Mouse (Mus musculus) thymus, adult 2 months (tissue): ENCODE data around the gene Ston2. TPM values are rescaled to one million over a fixed set of nuclear protein-coding genes. Genes with fewer than 3 reads are reported as not detected.

ENCODE experiments used
- DNase-seq: peaks from one replicate; pipeline ENCODE4 v3.0.0; 2021
- H3K27ac ChIP-seq: fragments of 200-500 bp; 2 replicates; pipeline ENCODE4 v1.5.1; 2012; ENCODE audit warnings: low read length, control low read depth; ENCODE audit not compliant: control insufficient read depth, insufficient read depth
- H3K27me3 ChIP-seq: fragments of 200-500 bp; 2 replicates; pipeline ENCODE4 v1.6.1; 2012; ENCODE audit warnings: mild to moderate bottlenecking, low read length, moderate library complexity, mixed read lengths; ENCODE audit not compliant: control insufficient read depth, insufficient read depth
- H3K36me3 ChIP-seq: fragments of 200-500 bp; 2 replicates; pipeline ENCODE4 v1.6.1; 2012; ENCODE audit warnings: mild to moderate bottlenecking, low read length, moderate library complexity; ENCODE audit not compliant: control insufficient read depth, insufficient read depth
- H3K4me1 ChIP-seq: fragments of 200-500 bp; replicated peaks from 2 replicates; pipeline ENCODE4 v1.6.1; 2012; ENCODE audit warnings: low read length; ENCODE audit not compliant: control insufficient read depth, insufficient read depth
- H3K4me3 ChIP-seq: fragments of 200-500 bp; 2 replicates; pipeline ENCODE4 v1.5.1; 2012; ENCODE audit warnings: mild to moderate bottlenecking, low read length, control low read depth, moderate library complexity; ENCODE audit not compliant: control insufficient read depth, insufficient read depth
- CTCF ChIP-seq: fragments of 200-500 bp; IDR thresholded peaks from 2 replicates; pipeline ENCODE4 v1.5.1; 2012; ENCODE audit warnings: mild to moderate bottlenecking, control low read depth, low read length, moderate library complexity, borderline replicate concordance; ENCODE audit not compliant: control insufficient read depth, poor library complexity, insufficient read depth; ENCODE audit errors: extremely low read depth
- POLR2A ChIP-seq: fragments of 200-500 bp; IDR thresholded peaks from 2 replicates; pipeline ENCODE4 v1.6.1; 2012; ENCODE audit warnings: mild to moderate bottlenecking, low read length, control low read depth, moderate library complexity; ENCODE audit not compliant: control insufficient read depth, poor library complexity, insufficient read depth; ENCODE audit errors: extremely low read depth
- WGBS: fragments of 180-500 bp; shearing (Covaris S2); methylation state at CpG from one replicate; pipeline ENCODE4 v1.1.7; 2018; 5-methylcytosine and 5-hydroxymethylcytosine counted together
- polyA plus RNA-seq: library from polyadenylated mRNA; depleted of rRNA; stranded (reverse); fragments of >200 nt; gene quantifications from 2 replicates; pipeline ENCODE4 v1.2.3, GENCODE M21; 2012

Gene Ston2
- polyA plus RNA-seq, 1 experiment, result 17.5 TPM

DNA sequence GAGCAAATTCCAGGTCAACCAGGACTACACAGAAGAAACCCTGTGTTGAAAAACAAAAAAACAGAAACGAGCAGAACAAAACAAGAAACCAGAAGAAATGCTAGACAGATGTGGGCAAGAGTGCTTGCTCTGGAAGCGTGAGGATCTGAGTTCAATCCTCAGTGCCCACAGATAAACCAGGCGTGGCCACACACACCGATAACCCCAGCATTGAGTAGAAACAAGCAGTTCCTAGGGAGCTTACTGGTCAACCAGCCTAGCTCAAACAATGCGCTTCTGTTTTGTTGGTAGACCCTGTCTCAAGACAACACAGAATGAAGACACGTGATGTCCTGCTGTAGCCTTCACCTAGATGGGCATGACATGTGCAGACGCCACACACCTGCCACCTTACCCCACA, 45.3 kb downstream of the Ston2 start:
- H3K4me1 ChIP-seq, result peaks cover 9% of the 10 kb centered on the region
- H3K4me3 ChIP-seq, result no peak overlapping the region
- DNase-seq, result no peak
- H3K36me3 ChIP-seq, result no peaks in the 10 kb centered on the region
- H3K27me3 ChIP-seq, result no peaks in the 10 kb centered on the region
- H3K27ac ChIP-seq, result no peak overlapping the region
- TF ChIP-seq POLR2A, result no peak
- TF ChIP-seq CTCF, result no peak
- WGBS, result 97% methylated on average over 7 of the region's 7 CpGs

DNA sequence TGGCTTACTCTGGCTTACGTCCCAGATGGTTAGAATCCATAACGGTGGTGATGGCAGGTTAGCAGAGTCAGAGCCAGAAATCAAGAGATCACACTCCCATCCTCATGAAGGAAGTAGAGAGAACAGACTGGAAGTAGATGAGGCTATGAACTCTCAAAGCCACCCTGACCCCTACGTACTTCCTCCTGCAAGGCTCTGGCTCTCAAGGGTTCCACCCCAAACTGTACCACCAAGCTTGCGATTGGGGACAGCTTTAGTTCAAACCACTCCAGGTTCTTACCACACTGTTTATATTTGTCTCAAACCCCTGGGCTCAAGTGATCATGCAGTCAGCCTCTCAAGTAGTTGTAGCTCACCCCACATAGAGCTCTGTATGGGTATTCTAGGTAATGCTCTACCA, 49.8 kb downstream of the Ston2 start:
- DNase-seq, result no peak
- H3K27ac ChIP-seq, result no peak overlapping the region
- 91% methylated on average over 4 of the region's 4 CpGs for WGBS
- TF ChIP-seq POLR2A, result no peak
- TF ChIP-seq CTCF, result no peak
- H3K4me1 ChIP-seq, result peaks cover 18% of the 10 kb centered on the region
- no peaks in the 10 kb centered on the region for H3K36me3 ChIP-seq
- no peak overlapping the region for H3K4me3 ChIP-seq
- no peaks in the 10 kb centered on the region for H3K27me3 ChIP-seq

DNA sequence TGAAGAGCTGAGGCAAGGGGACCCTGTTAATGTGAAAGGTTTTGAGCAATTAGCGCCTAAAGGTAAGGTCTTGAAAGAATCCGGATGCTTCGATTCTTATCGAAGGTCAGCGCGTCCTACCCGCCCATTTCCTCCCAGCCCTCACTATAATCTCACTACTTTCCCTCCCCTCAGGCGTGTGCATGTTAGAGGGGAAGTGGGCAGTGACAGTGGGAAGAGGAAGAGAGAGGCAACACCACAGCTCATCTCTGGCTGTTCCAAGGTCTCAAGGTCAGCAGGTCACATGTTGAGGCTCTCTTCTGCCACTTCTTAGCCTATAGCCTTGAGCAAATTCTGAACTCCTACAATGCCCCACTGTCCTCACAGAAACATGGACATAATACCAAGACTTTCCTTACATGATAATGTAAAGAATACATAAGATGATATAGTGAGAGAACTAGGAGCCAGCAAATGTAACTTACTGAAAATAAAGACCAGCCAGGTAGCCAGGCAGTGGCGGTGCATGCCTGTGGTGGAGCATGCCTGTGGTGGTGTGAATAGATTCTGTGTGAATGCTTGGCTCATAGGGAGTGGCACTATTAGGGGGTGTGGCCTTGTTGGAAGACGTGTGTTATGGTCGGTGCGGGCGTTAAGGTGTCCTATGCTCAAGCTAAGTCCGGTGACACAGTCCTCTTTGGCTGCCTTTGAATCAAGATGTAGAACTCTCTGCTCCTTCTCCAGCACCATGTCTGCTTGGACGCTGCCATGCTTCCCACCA, 51.8 kb downstream of the Ston2 start:
- no peak for TF ChIP-seq CTCF
- no peak for TF ChIP-seq POLR2A
- Histone ChIP-seq H3K36me3 (no peaks in the 10 kb centered on the region), H3K27me3 (no peaks in the 10 kb centered on the region), H3K4me3 (no peak overlapping the region), H3K27ac (no peak overlapping the region), H3K4me1 (peaks cover 18% of the 10 kb centered on the region)
- 57% methylated on average over 15 of the region's 15 CpGs for WGBS
- DNase-seq, result no peak

DNA sequence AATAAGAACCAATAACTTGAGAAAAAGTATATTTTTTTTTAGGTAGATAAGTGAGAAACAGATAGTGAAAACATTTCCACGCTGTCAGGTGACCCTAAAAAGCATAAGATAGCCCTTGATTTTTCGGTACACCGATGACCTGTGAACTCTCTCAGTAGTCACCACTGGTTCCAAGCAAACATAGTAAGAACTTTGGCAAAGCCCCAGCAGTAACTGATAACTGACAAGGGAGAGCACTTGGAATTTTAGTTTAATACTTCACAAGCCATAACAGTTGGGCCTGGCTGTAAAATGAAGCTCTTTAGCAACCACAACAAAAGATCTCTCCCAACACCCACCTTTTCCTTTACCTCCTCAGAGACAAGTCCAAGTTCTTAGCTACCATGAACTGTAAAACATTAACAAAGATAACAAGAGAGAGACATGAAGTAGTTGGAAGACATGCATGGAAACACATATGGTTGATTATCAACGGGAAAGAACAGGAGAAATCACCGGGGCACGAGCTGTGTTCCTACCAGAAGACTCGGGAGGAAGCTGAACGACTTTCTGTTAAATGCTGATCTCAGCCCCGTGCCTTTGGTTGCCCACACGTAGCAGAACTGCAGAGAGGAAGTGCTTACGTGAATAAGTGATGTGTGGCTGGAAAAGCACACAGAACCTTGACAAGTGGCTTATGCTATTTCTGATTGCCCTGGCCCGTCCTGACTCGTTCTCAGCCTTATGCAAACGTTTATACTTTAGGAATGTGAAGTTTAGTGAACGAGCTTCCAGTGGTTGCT, 53.8 kb downstream of the Ston2 start:
- DNase-seq, result peak; percentile 38
- Histone ChIP-seq H3K4me3 (no peak overlapping the region), H3K4me1 (peaks cover 18% of the 10 kb centered on the region), H3K27me3 (no peaks in the 10 kb centered on the region), H3K27ac (no peak overlapping the region), H3K36me3 (no peaks in the 10 kb centered on the region)
- TF ChIP-seq CTCF, result no peak
- 17% methylated on average over 15 of the region's 15 CpGs for WGBS

DNA sequence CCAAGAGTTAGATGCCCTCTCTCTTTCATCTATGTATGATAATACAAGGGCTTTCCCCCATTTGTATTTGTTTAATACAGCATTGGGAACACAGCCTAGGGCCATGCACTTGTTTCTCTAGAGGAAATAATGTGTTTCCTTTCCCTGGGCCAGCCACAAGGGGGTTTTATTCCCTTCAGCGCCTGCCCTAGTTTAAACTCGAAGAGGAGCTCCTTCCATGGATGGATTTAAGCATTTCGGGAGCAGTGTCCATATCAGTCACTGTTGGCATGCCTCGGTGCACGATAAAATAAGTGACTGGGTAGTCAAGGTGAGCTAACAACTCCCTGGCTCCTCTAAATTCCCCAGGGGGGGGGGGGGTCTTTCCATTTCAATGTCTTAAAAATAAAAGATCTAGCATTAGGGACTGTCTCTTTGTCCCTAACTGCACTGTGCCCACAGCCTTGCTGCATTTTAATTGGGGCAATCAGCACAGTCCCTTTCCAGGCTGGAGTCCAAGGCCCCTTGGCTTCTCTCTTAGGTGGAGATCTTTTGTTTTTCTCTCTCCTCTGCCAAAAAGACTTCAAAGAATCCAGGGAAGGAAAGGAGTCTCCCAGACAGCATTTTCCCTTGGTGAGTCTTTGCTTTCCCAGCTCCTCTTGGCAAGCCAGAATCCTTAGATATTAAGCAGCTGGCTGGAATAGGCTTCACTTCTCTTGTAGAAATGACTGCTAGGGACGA, 55.3 kb downstream of the Ston2 start:
- no peak overlapping the region for H3K27ac ChIP-seq
- no peaks in the 10 kb centered on the region for H3K36me3 ChIP-seq
- no peak for TF ChIP-seq CTCF
- TF ChIP-seq POLR2A, result no peak
- H3K4me3 ChIP-seq, result no peak overlapping the region
- WGBS, result 75% methylated on average over 6 of the region's 6 CpGs
- DNase-seq, result no peak
- peaks cover 18% of the 10 kb centered on the region for H3K4me1 ChIP-seq
- H3K27me3 ChIP-seq, result no peaks in the 10 kb centered on the region

DNA sequence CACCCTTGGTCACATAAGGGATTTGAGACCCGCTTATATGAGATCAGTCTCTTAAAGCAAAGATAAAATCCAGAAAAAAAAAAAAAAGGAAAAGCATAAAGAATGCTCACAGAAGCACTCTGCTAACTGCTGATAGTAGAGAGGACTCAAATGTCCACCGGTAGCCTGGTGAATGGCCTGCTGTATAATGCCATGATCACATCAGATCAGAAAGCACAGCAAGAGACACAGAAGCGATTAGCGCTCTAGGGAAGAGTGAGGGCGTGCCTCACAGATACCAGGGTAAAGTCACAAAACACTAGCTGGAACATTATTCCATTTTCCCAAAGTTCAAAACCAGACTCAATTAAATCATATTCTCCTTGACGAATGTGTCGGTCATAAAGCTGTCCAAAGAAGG, 62.0 kb downstream of the Ston2 start:
- H3K36me3 ChIP-seq, result no peaks in the 10 kb centered on the region
- DNase-seq, result no peak
- no peak overlapping the region for H3K4me3 ChIP-seq
- 98% methylated on average over 7 of the region's 7 CpGs for WGBS
- TF ChIP-seq POLR2A (no peak), CTCF (no peak)
- H3K27me3 ChIP-seq, result no peaks in the 10 kb centered on the region
- no peak overlapping the region for H3K27ac ChIP-seq
- peaks cover 7% of the 10 kb centered on the region for H3K4me1 ChIP-seq
